Mouse (Mus musculus): ENCODE results near the gene Svs6.
A peak's percentile ranks its signal among the peaks of the same experiment; 100 is the strongest.

DNA sequence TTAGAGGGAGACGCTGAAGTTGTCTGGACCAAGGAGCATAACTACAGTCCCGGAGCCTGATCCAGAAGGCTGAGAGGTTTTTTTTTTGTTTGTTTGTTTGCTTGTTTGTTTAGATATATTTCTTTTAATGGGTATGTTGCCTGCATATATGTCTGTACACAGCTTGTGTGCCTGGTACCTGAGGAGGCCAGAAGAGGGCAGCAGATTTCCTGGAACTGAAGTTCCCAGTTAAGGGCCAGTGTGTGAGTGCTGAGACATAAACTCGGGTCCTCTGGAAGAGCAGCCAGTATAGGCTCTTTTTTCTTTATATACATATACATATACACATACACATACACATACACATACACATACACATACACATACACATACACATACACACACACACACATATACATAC, 41.8 kb downstream of the Svs6 start:
- peak; percentile 10; the same call in 1 of the 2 replicates for TF ChIP-seq CTCF (IDR thresholded peaks at IDR 0.05; ENCODE audit: low read depth, low read length)
- no peak for TF ChIP-seq POLR2A (IDR thresholded peaks at IDR 0.05; ENCODE audit: extremely low read depth, insufficient read depth, low read length)
